Mouse (Mus musculus): Measurements from ENCODE around the gene Ankrd31. TPM values are rescaled to one million over a fixed set of nuclear protein-coding genes. Genes with fewer than 3 reads are reported as not detected.
"Not testable (repeated sequence)": the region's sequence is repeated elsewhere in the genome, so short reads cannot be mapped to it uniquely, and the experiment has no call there.

Ankrd31 gene
- polyA plus RNA-seq, 1 experiment from 2014 or later, result not detected

DNA sequence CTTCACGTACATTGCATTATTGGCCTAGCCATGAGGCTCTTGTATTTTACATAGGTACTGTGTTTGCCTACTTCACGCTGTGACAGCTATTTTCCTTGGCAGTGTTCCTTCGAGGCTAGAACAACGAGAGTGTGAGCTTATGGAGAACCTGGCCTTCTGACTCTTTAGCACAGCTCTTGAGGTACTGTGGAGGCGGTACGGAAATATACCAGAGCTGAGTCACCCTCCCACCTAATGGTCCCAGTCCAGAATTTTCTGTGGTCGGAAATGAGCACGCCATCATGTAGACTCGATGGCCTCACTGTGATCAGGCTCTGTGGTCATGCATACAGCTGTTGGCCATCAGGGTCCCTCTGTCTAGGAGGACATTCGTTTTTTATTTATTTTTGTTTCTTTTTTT is 191.6 kb downstream of the Ankrd31 start:
- ATAC-seq (ENCODE audit: insufficient read depth), result no peak
- Histone ChIP-seq H3K9ac (no peak overlapping the region), H3K4me2 (no peak overlapping the region), H3K27ac (ENCODE audit: low read depth) (no peak overlapping the region), H3K9me3 (ENCODE audit: low read depth, low read length) (no peaks in the 10 kb centered on the region), H3K4me1 (ENCODE audit: insufficient read depth) (no peaks in the 10 kb centered on the region), H3K27me3 (ENCODE audit: insufficient read depth, low read length) (no peaks in the 10 kb centered on the region), H3K4me3 (ENCODE audit: low read depth, low read length) (no peak overlapping the region), H3K36me3 (ENCODE audit: insufficient read depth) (no peaks in the 10 kb centered on the region)
- DNase-seq, result no peak
- no peak for TF ChIP-seq CTCF (IDR thresholded peaks at IDR 0.05; ENCODE audit: low read depth)
- WGBS, result 56% methylated on average over 10 of the region's 10 CpGs

DNA sequence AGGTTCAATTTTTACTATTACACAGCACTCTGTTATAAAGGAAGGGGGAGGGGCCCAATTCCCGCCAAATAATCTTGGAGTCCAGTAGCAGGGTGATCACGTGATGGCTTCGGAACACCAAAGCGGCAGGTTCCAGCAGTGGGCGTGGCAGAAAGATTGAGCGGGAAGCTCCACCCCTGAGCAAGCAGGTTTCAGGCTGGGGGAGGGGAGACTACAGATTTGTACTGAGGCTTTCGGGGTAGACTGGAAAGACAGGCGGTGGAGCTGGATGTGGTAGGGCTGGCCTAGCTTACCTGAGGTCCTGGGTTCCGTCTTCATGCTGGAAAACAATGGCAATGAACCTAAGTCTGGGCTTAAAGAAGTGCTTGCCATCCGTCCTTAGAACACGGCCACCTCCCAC is 193.4 kb downstream of the Ankrd31 start:
- 82% methylated on average over 11 of the region's 11 CpGs for WGBS
- not testable (repeated sequence) for H3K4me2 ChIP-seq; H3K4me1 ChIP-seq (ENCODE audit: insufficient read depth); DNase-seq; H3K27me3 ChIP-seq (ENCODE audit: insufficient read depth, low read length); H3K36me3 ChIP-seq (ENCODE audit: insufficient read depth); H3K27ac ChIP-seq (ENCODE audit: low read depth); H3K9ac ChIP-seq; H3K9me3 ChIP-seq (ENCODE audit: low read depth, low read length); ATAC-seq (ENCODE audit: insufficient read depth); H3K4me3 ChIP-seq (ENCODE audit: low read depth, low read length)

DNA sequence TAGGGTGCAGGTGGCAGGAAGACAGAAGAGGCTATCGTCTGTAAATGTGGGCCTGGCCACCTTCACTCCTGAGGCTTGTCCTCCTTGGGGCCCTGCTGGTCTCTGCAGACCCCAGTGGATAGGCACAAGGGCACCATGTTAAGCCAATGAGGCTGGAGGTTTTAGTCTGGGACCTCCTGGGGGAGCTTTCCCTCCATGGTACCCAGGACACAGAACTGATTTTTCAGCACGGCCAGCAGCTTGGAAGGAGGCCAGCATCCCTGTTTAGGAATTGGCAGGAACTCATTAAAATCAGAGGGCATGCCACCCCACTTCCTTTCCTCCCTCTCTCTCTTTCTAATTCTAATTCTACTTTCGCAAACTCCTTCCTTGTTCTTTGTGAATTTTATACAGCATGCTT is 195.5 kb downstream of the Ankrd31 start:
- no peaks in the 10 kb centered on the region for H3K4me1 ChIP-seq (ENCODE audit: insufficient read depth)
- no peak overlapping the region for H3K4me3 ChIP-seq (ENCODE audit: low read depth, low read length)
- H3K36me3 ChIP-seq (ENCODE audit: insufficient read depth), result no peaks in the 10 kb centered on the region
- ATAC-seq (ENCODE audit: insufficient read depth) (no peak), DNase-seq (peak; percentile 62)
- 23% methylated on average over 3 of the region's 3 CpGs for WGBS
- no peak overlapping the region for H3K9ac ChIP-seq
- no peaks in the 10 kb centered on the region for H3K9me3 ChIP-seq (ENCODE audit: low read depth, low read length)
- no peak for TF ChIP-seq CTCF (IDR thresholded peaks at IDR 0.05; ENCODE audit: low read depth)
- H3K27ac ChIP-seq (ENCODE audit: low read depth), result no peak overlapping the region
- H3K27me3 ChIP-seq (ENCODE audit: insufficient read depth, low read length), result no peaks in the 10 kb centered on the region
- no peak overlapping the region for H3K4me2 ChIP-seq

DNA sequence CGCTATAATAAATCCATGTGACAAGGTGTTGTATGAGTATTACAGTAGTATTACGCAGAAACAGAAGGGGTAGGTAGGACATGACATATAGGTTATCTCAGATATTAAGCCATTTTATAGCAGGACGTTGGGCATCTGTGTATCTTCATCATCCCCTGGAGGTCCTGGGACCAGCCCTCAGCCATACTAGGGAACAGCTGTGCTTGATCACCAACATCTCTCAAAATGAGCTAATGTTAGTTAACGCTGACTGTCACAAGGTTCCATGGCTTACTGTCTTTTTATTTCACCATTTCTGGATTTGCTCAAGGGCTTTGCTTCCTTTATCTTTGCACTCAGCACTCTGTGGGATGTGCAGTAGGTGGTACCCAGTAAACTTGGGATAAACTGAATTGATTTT is 197.7 kb downstream of the Ankrd31 start:
- no peak overlapping the region for H3K4me3 ChIP-seq (ENCODE audit: low read depth, low read length)
- H3K4me2 ChIP-seq, result no peak overlapping the region
- no peak for TF ChIP-seq CTCF (IDR thresholded peaks at IDR 0.05; ENCODE audit: low read depth)
- peak; percentile 58 for DNase-seq
- H3K27ac ChIP-seq (ENCODE audit: low read depth), result no peak overlapping the region
- no peak overlapping the region for H3K9ac ChIP-seq
- H3K36me3 ChIP-seq (ENCODE audit: insufficient read depth), result no peaks in the 10 kb centered on the region
- no peaks in the 10 kb centered on the region for H3K4me1 ChIP-seq (ENCODE audit: insufficient read depth)
- H3K9me3 ChIP-seq (ENCODE audit: low read depth, low read length), result no peaks in the 10 kb centered on the region
- ATAC-seq (ENCODE audit: insufficient read depth), result peak; percentile 52; the same call in 1 of the 2 replicates
- H3K27me3 ChIP-seq (ENCODE audit: insufficient read depth, low read length), result no peaks in the 10 kb centered on the region
- 58% methylated on average over 4 of the region's 4 CpGs for WGBS

DNA sequence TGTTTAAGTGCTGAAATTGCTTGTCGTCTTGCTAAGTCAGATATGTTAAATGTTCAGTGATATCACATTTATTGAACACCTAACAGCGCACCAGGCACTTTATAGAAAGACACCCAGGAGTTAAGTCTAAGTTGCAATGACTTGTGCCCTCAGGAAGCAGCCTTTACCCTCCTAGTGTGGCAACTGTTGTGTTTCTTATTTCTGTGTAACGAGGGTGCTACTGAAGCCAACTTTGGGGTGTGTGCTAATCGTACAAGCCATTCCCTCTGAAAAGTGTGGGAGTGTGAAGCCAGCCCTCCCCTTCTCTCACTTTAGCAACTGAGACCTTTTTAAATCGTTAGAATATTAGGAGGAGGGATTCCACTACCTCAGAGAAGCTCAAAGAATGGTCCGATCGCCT is 199.7 kb downstream of the Ankrd31 start:
- TF ChIP-seq CTCF (IDR thresholded peaks at IDR 0.05; ENCODE audit: low read depth), result no peak
- no peak for ATAC-seq (ENCODE audit: insufficient read depth)
- H3K4me2 ChIP-seq, result no peak overlapping the region
- H3K27ac ChIP-seq (ENCODE audit: low read depth), result no peak overlapping the region
- no peaks in the 10 kb centered on the region for H3K36me3 ChIP-seq (ENCODE audit: insufficient read depth)
- no peaks in the 10 kb centered on the region for H3K4me1 ChIP-seq (ENCODE audit: insufficient read depth)
- H3K4me3 ChIP-seq (ENCODE audit: low read depth, low read length), result no peak overlapping the region
- WGBS, result 82% methylated on average over 7 of the region's 7 CpGs
- H3K9me3 ChIP-seq (ENCODE audit: low read depth, low read length), result no peaks in the 10 kb centered on the region
- H3K9ac ChIP-seq, result no peak overlapping the region
- DNase-seq, result no peak
- H3K27me3 ChIP-seq (ENCODE audit: insufficient read depth, low read length), result no peaks in the 10 kb centered on the region

DNA sequence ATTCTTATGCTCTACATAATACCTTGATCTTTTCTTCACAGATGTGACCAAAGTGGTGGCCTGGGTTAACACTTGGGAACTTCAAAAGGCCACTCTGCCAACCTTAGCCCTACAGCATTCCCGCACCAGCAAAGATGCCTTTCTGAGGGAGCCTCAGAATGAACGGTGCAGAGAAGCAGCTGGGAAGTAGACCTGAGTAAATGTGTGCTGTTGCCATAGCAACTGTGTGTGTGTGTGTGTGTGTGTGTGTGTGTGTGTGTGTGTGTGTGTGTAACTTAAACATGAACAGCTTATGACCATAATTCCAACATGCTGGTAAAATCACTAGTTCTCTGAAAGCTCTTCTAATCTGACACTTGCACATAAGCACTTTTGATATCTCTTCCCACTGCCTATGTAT is 203.8 kb downstream of the Ankrd31 start:
- Histone ChIP-seq H3K4me3 (ENCODE audit: low read depth, low read length) (no peak overlapping the region), H3K27ac (ENCODE audit: low read depth) (no peak overlapping the region), H3K9ac (no peak overlapping the region), H3K27me3 (ENCODE audit: insufficient read depth, low read length) (no peaks in the 10 kb centered on the region), H3K4me2 (no peak overlapping the region), H3K4me1 (ENCODE audit: insufficient read depth) (no peaks in the 10 kb centered on the region), H3K9me3 (ENCODE audit: low read depth, low read length) (no peaks in the 10 kb centered on the region), H3K36me3 (ENCODE audit: insufficient read depth) (no peaks in the 10 kb centered on the region)
- TF ChIP-seq CTCF (IDR thresholded peaks at IDR 0.05; ENCODE audit: low read depth), result no peak
- 28% methylated on average over 2 of the region's 2 CpGs for WGBS
- DNase-seq (no peak), ATAC-seq (ENCODE audit: insufficient read depth) (no peak)

DNA sequence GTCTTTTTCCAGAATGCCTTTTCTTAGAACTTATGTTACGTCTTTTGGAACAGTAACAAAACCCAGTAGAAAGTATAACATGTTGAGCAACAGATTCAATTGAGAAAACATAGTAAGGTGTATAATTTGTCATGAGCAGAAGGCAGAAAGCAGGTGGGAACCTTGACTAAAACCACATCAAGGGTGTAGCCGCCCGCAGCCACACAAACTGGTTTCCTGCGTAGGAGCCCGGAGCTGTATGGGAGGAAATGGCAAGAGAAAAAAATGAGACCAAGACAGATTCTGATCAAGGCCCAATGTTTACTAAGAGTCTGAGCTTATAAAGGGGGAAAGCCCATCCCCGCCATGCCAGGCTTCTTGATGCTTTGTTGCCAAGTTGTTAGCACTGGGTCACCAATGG is 208.4 kb downstream of the Ankrd31 start:
- DNase-seq, result no peak
- WGBS, result 88% methylated on average over 6 of the region's 6 CpGs
- no peak for ATAC-seq (ENCODE audit: insufficient read depth)
- Histone ChIP-seq H3K27me3 (ENCODE audit: insufficient read depth, low read length) (no peaks in the 10 kb centered on the region), H3K9ac (no peak overlapping the region), H3K4me3 (ENCODE audit: low read depth, low read length) (no peak overlapping the region), H3K27ac (ENCODE audit: low read depth) (no peak overlapping the region), H3K36me3 (ENCODE audit: insufficient read depth) (no peaks in the 10 kb centered on the region), H3K9me3 (ENCODE audit: low read depth, low read length) (no peaks in the 10 kb centered on the region), H3K4me1 (ENCODE audit: insufficient read depth) (no peaks in the 10 kb centered on the region), H3K4me2 (no peak overlapping the region)
- no peak for TF ChIP-seq CTCF (IDR thresholded peaks at IDR 0.05; ENCODE audit: low read depth)

Other genes with a start within 250 kb of the Ankrd31 start
- 10.2 and 11.3 TPM in 2 replicates for gene Polk, start 205.7 kb upstream of the Ankrd31 start, polyA plus RNA-seq (2014; fragmentation: Nextera tagmentation; extraction: Ambion mirVana)
- gene Col4a3bp, start 205.7 kb upstream of the Ankrd31 start, polyA plus RNA-seq (2014; fragmentation: Nextera tagmentation; extraction: Ambion mirVana), result 10.7 TPM in 2 replicates
- gene Hmgcr, start 77.3 kb upstream of the Ankrd31 start, polyA plus RNA-seq (2014; fragmentation: Nextera tagmentation; extraction: Ambion mirVana), result 73.8 and 75.0 TPM in 2 replicates
- 0.13 and 0.27 TPM in 2 replicates for gene Gcnt4, start 176.4 kb downstream of the Ankrd31 start, polyA plus RNA-seq (2014; fragmentation: Nextera tagmentation; extraction: Ambion mirVana)

Data from lung, embryonic 14.5 days (tissue).